Mouse (Mus musculus) lung, embryonic 14.5 days (tissue): ENCODE measurements around the gene Rhobtb1. TPM values are rescaled to one million over a fixed set of nuclear protein-coding genes. Genes with fewer than 3 reads are reported as not detected.

Experiments used
- ATAC-seq: fragments of 200-750 bp; cut with Nextera tagmentation; 2 replicates; pipeline ENCODE4 v1.8.0; 2017; ENCODE audit warnings: mild to moderate bottlenecking, moderate TSS enrichment, moderate library complexity; ENCODE audit not compliant: insufficient read depth
- DNase-seq: peaks from one replicate; pipeline ENCODE4 v3.0.0-alpha.2; 2015
- H3K27ac ChIP-seq: fragments of 300-500 bp; sonication (generic); 2 replicates; pipeline ENCODE4 v1.5.1; 2014; ENCODE audit warnings: low read depth, mild to moderate bottlenecking, moderate library complexity
- H3K27me3 ChIP-seq: fragments of 300-500 bp; sonication (generic); 2 replicates; pipeline ENCODE4 v1.6.1; 2014; ENCODE audit warnings: low read length, control low read depth; ENCODE audit not compliant: insufficient read depth
- H3K36me3 ChIP-seq: fragments of 300-500 bp; sonication (generic); 2 replicates; pipeline ENCODE4 v1.6.1; 2014; ENCODE audit warnings: control low read depth; ENCODE audit not compliant: insufficient read depth
- H3K4me1 ChIP-seq: fragments of 300-500 bp; sonication (generic); 2 replicates; pipeline ENCODE4 v1.6.1; 2014; ENCODE audit warnings: antibody characterized with exemption, control low read depth; ENCODE audit not compliant: insufficient read depth
- H3K4me2 ChIP-seq: fragments of 300-500 bp; sonication (generic); 2 replicates; pipeline ENCODE4 v1.6.1; 2014; ENCODE audit warnings: mild to moderate bottlenecking
- H3K4me3 ChIP-seq: fragments of 300-500 bp; sonication (generic); 2 replicates; pipeline ENCODE4 v1.5.1; 2014; ENCODE audit warnings: low read depth, low read length
- H3K9ac ChIP-seq: fragments of 300-500 bp; sonication (generic); 2 replicates; pipeline ENCODE4 v1.6.1; 2014
- H3K9me3 ChIP-seq: fragments of 300-500 bp; sonication (generic); 2 replicates; pipeline ENCODE4 v1.6.1; 2016; ENCODE audit warnings: low read depth, low read length, control low read depth
- CTCF ChIP-seq: IDR thresholded peaks from 2 replicates; pipeline ENCODE4 v1.5.1; 2016; ENCODE audit warnings: antibody characterized with exemption, low read depth
- WGBS: fragments of 180-500 bp; shearing (Covaris S2); extraction: QIAGEN DNeasy Blood & Tissue Kit; methylation state at CpG from one replicate; pipeline ENCODE4 v1.1.7; 2014; 5-methylcytosine and 5-hydroxymethylcytosine counted together
- polyA plus RNA-seq: library from polyadenylated mRNA; unstranded; fragments of >200 nt; fragmentation: Nextera tagmentation; extraction: Ambion mirVana; gene quantifications from 2 replicates; pipeline ENCODE4 v1.2.1, GENCODE M21; 2014

Gene Rhobtb1
- polyA plus RNA-seq, 1 experiment from 2014 or later: 19.4 TPM

GRCm38 (mm10) chr10:69210006-69210405 lies 58.8 kb downstream of the Rhobtb1 start:
- Histone ChIP-seq H3K4me1 (no peaks in the 10 kb centered on the region; the same call in 1 of the 2 replicates), H3K4me3 (no peak overlapping the region), H3K4me2 (no peak overlapping the region), H3K27me3 (no peaks in the 10 kb centered on the region), H3K9me3 (no peaks in the 10 kb centered on the region), H3K36me3 (no peaks in the 10 kb centered on the region), H3K9ac (no peak overlapping the region), H3K27ac (no peak overlapping the region)
- DNase-seq: no peak
- TF ChIP-seq CTCF: no peak
- WGBS: 95% methylated on average over 10 of the region's 10 CpGs
- ATAC-seq: no peak

GRCm38 (mm10) chr10:69210659-69211058 lies 59.4 kb downstream of the Rhobtb1 start:
- H3K4me2 ChIP-seq: no peak overlapping the region
- H3K27me3 ChIP-seq: no peaks in the 10 kb centered on the region
- DNase-seq (no peak), ATAC-seq (no peak)
- no peak overlapping the region for H3K4me3 ChIP-seq
- no peaks in the 10 kb centered on the region for H3K9me3 ChIP-seq
- no peak overlapping the region for H3K9ac ChIP-seq
- WGBS: 77% methylated on average over 5 of the region's 5 CpGs
- no peaks in the 10 kb centered on the region; the same call in 1 of the 2 replicates for H3K4me1 ChIP-seq
- H3K36me3 ChIP-seq: no peaks in the 10 kb centered on the region; the same call in 1 of the 2 replicates
- no peak for TF ChIP-seq CTCF
- no peak overlapping the region for H3K27ac ChIP-seq

- no peak for ATAC-seq
- no peaks in the 10 kb centered on the region for H3K27me3 ChIP-seq
- peaks cover 6% of the 10 kb centered on the region; the same call in 1 of the 2 replicates for H3K36me3 ChIP-seq
- H3K27ac ChIP-seq: peak overlapping the region; percentile 100
- WGBS: 43% methylated on average over 8 of the region's 8 CpGs
- peak overlapping the region; percentile 73 for H3K9ac ChIP-seq
- DNase-seq: peak; percentile 53
- no peak for TF ChIP-seq CTCF
- peak overlapping the region; percentile 90 for H3K4me2 ChIP-seq
- no peaks in the 10 kb centered on the region for H3K9me3 ChIP-seq
- no peaks in the 10 kb centered on the region; the same call in 1 of the 2 replicates for H3K4me1 ChIP-seq
- H3K4me3 ChIP-seq: peak overlapping the region; percentile 61
These were observed 60.3 kb downstream of the Rhobtb1 start for GRCm38 (mm10) chr10:69211560-69211959.

GRCm38 (mm10) chr10:69211976-69212375 lies 60.7 kb downstream of the Rhobtb1 start:
- Histone ChIP-seq H3K4me3 (peak overlapping the region; percentile 61), H3K9me3 (no peaks in the 10 kb centered on the region), H3K27ac (peak overlapping the region; percentile 100), H3K9ac (peak overlapping the region; percentile 73), H3K27me3 (no peaks in the 10 kb centered on the region), H3K36me3 (peaks cover 10% of the 10 kb centered on the region; the same call in 1 of the 2 replicates), H3K4me2 (peak overlapping the region; percentile 90), H3K4me1 (no peaks in the 10 kb centered on the region; the same call in 1 of the 2 replicates)
- ATAC-seq (0 out of 2 replicates have a peak, but pooled peaks have one; percentile 9), DNase-seq (peak; percentile 70)
- 4% methylated on average over 14 of the region's 14 CpGs for WGBS
- TF ChIP-seq CTCF: no peak

GRCm38 (mm10) chr10:69212542-69213440 lies 61.6 kb downstream of the Rhobtb1 start, which contains the start of gene A930033H14Rik:
TSS of gene A930033H14Rik (minus strand) at chr10:69213098.
- peak; percentile 12; the same call in 1 of the 2 replicates for TF ChIP-seq CTCF
- Histone ChIP-seq H3K36me3 (peaks cover 17% of the 10 kb centered on the region; the same call in 1 of the 2 replicates), H3K4me3 (peak within 1 kb of the TSS; percentile 61), H3K4me2 (peak within 1 kb of the TSS; percentile 90), H3K27me3 (no peaks in the 10 kb centered on the region), H3K27ac (peak within 1 kb of the TSS; percentile 100), H3K9me3 (no peaks in the 10 kb centered on the region), H3K4me1 (no peaks in the 10 kb centered on the region; the same call in 1 of the 2 replicates), H3K9ac (peak within 1 kb of the TSS; percentile 73)
- ATAC-seq (peak; percentile 91), DNase-seq (peak; percentile 90)
- WGBS: under 1% methylated on average over 84 of the region's 84 CpGs

GRCm38 (mm10) chr10:69213451-69213877 lies 62.2 kb downstream of the Rhobtb1 start:
- ATAC-seq (peak; percentile 50), DNase-seq (no peak)
- Histone ChIP-seq H3K4me3 (peak overlapping the region; percentile 61), H3K27me3 (no peaks in the 10 kb centered on the region), H3K9ac (peak overlapping the region; percentile 73), H3K36me3 (peaks cover 21% of the 10 kb centered on the region), H3K9me3 (no peaks in the 10 kb centered on the region), H3K27ac (peak overlapping the region; percentile 100), H3K4me1 (no peaks in the 10 kb centered on the region; the same call in 1 of the 2 replicates), H3K4me2 (peak overlapping the region; percentile 90)
- TF ChIP-seq CTCF: no peak
- 1% methylated on average over 21 of the region's 21 CpGs for WGBS

GRCm38 (mm10) chr10:69213986-69214385 lies 62.8 kb downstream of the Rhobtb1 start:
- ATAC-seq (no peak), DNase-seq (peak; percentile 39)
- Histone ChIP-seq H3K27ac (peak overlapping the region; percentile 100), H3K4me3 (peak overlapping the region; percentile 61), H3K27me3 (no peaks in the 10 kb centered on the region), H3K9me3 (no peaks in the 10 kb centered on the region), H3K4me2 (peak overlapping the region; percentile 90), H3K36me3 (peaks cover 27% of the 10 kb centered on the region), H3K4me1 (no peaks in the 10 kb centered on the region; the same call in 1 of the 2 replicates), H3K9ac (peak overlapping the region; percentile 73)
- TF ChIP-seq CTCF: no peak
- 12% methylated on average over 5 of the region's 5 CpGs for WGBS
